Mouse (Mus musculus) neural tube, embryonic 15.5 days (tissue): ENCODE measurements around the gene Pcnp. TPM values are rescaled to one million over a fixed set of nuclear protein-coding genes. Genes with fewer than 3 reads are reported as not detected.

ENCODE experiments used
- ATAC-seq: fragments of 200-750 bp; cut with Nextera tagmentation; 2 replicates; pipeline ENCODE4 v1.8.0; 2017; ENCODE audit warnings: mild to moderate bottlenecking, moderate TSS enrichment, moderate library complexity; ENCODE audit not compliant: low FRiP score
- H3K27ac ChIP-seq: fragments of 300-500 bp; sonication (generic); replicated peaks from 2 replicates; pipeline ENCODE4 v1.5.1; 2015; ENCODE audit warnings: mild to moderate bottlenecking, inconsistent platforms
- H3K27me3 ChIP-seq: fragments of 300-500 bp; sonication (generic); replicated peaks from 2 replicates; pipeline ENCODE4 v1.6.1; 2015; ENCODE audit warnings: inconsistent platforms
- H3K36me3 ChIP-seq: fragments of 300-500 bp; sonication (generic); 2 replicates; pipeline ENCODE4 v1.6.1; 2015; ENCODE audit warnings: inconsistent platforms
- H3K4me1 ChIP-seq: fragments of 300-500 bp; sonication (generic); 2 replicates; pipeline ENCODE4 v1.6.1; 2015; ENCODE audit warnings: inconsistent platforms
- H3K4me2 ChIP-seq: fragments of 300-500 bp; sonication (generic); 2 replicates; pipeline ENCODE4 v1.6.1; 2015; ENCODE audit warnings: inconsistent platforms, mild to moderate bottlenecking, moderate library complexity
- H3K4me3 ChIP-seq: fragments of 300-500 bp; sonication (generic); replicated peaks from 2 replicates; pipeline ENCODE4 v1.5.1; 2015; ENCODE audit warnings: mild to moderate bottlenecking, inconsistent platforms
- H3K9ac ChIP-seq: fragments of 300-500 bp; sonication (generic); replicated peaks from 2 replicates; pipeline ENCODE4 v1.6.1; 2015; ENCODE audit warnings: mild to moderate bottlenecking, inconsistent platforms
- H3K9me3 ChIP-seq: fragments of 300-500 bp; sonication (generic); replicated peaks from 2 replicates; pipeline ENCODE4 v1.6.1; 2016; ENCODE audit warnings: inconsistent platforms
- WGBS: fragments of 180-500 bp; shearing (Covaris S2); methylation state at CpG from one replicate; pipeline ENCODE4 v1.1.7; 2015; ENCODE audit warnings: mixed read lengths; 5-methylcytosine and 5-hydroxymethylcytosine counted together
- polyA plus RNA-seq: library from polyadenylated mRNA; unstranded; fragments of >200 nt; fragmentation: Nextera tagmentation; extraction: Ambion mirVana; gene quantifications from 2 replicates; pipeline ENCODE4 v1.2.1, GENCODE M21; 2015

The Pcnp gene
- polyA plus RNA-seq, 1 experiment from 2014 or later: 193 TPM

- Histone ChIP-seq H3K9ac (peak overlapping the region; percentile 94), H3K4me3 (peak overlapping the region; percentile 89), H3K4me2 (peak overlapping the region; percentile 75), H3K27me3 (no peaks in the 10 kb centered on the region), H3K36me3 (peaks cover 23% of the 10 kb centered on the region), H3K9me3 (no peaks in the 10 kb centered on the region), H3K4me1 (peaks cover 27% of the 10 kb centered on the region), H3K27ac (peak overlapping the region; percentile 93)
- under 1% methylated on average over 62 of the region's 62 CpGs for WGBS
- ATAC-seq: peak; percentile 88
These were observed 602 bp downstream of the Pcnp start for GRCm38 (mm10) chr16:56028722-56029551.

- no peak overlapping the region for H3K27ac ChIP-seq
- WGBS: 46% methylated on average over 12 of the region's 12 CpGs
- ATAC-seq: no peak
These were observed 1.5 kb downstream of the Pcnp start for GRCm38 (mm10) chr16:56027854-56028629.

GRCm38 (mm10) chr16:56019660-56020059, 9.9 kb downstream of the Pcnp start:
- H3K4me2 ChIP-seq: no peak overlapping the region
- no peak overlapping the region for H3K9ac ChIP-seq
- peaks cover 43% of the 10 kb centered on the region for H3K36me3 ChIP-seq
- no peaks in the 10 kb centered on the region for H3K27me3 ChIP-seq
- 98% methylated on average over 7 of the region's 7 CpGs for WGBS
- H3K27ac ChIP-seq: no peak overlapping the region
- ATAC-seq: no peak
- H3K9me3 ChIP-seq: no peaks in the 10 kb centered on the region
- no peaks in the 10 kb centered on the region for H3K4me1 ChIP-seq
- H3K4me3 ChIP-seq: no peak overlapping the region

More at GRCm38 (mm10) chr16:56027854-56028629, 1.5 kb downstream of the Pcnp start:
- peak overlapping the region; percentile 94 for H3K9ac ChIP-seq
- peaks cover 18% of the 10 kb centered on the region for H3K36me3 ChIP-seq
- H3K4me3 ChIP-seq: peak overlapping the region; percentile 89
- H3K9me3 ChIP-seq: no peaks in the 10 kb centered on the region
- peaks cover 27% of the 10 kb centered on the region for H3K4me1 ChIP-seq
- no peaks in the 10 kb centered on the region for H3K27me3 ChIP-seq
- H3K4me2 ChIP-seq: peak overlapping the region; percentile 75

- H3K27ac ChIP-seq: no peak overlapping the region
- WGBS: 89% methylated on average over 7 of the region's 7 CpGs
- H3K9me3 ChIP-seq: no peaks in the 10 kb centered on the region
- peaks cover 31% of the 10 kb centered on the region for H3K36me3 ChIP-seq
- H3K4me3 ChIP-seq: no peak overlapping the region
- H3K27me3 ChIP-seq: no peaks in the 10 kb centered on the region
- H3K9ac ChIP-seq: no peak overlapping the region
- no peak overlapping the region for H3K4me2 ChIP-seq
- no peaks in the 10 kb centered on the region for H3K4me1 ChIP-seq
- no peak for ATAC-seq
These were observed 15.5 kb downstream of the Pcnp start for GRCm38 (mm10) chr16:56014076-56014475.

- Histone ChIP-seq H3K9me3 (no peaks in the 10 kb centered on the region), H3K9ac (no peak overlapping the region), H3K27me3 (no peaks in the 10 kb centered on the region), H3K36me3 (peaks cover 23% of the 10 kb centered on the region), H3K4me2 (no peak overlapping the region), H3K4me1 (no peaks in the 10 kb centered on the region), H3K27ac (no peak overlapping the region), H3K4me3 (no peak overlapping the region)
- 89% methylated on average over 10 of the region's 10 CpGs for WGBS
- no peak; the same call in 1 of the 2 replicates for ATAC-seq
These were observed 16.5 kb downstream of the Pcnp start for GRCm38 (mm10) chr16:56012789-56013743.

GRCm38 (mm10) chr16:56008862-56009261, 20.7 kb downstream of the Pcnp start:
- H3K4me3 ChIP-seq: no peak overlapping the region
- ATAC-seq: no peak
- 88% methylated on average over 1 of the region's 1 CpGs for WGBS
- H3K36me3 ChIP-seq: peaks cover 36% of the 10 kb centered on the region
- no peaks in the 10 kb centered on the region for H3K4me1 ChIP-seq
- H3K9ac ChIP-seq: no peak overlapping the region
- no peak overlapping the region for H3K27ac ChIP-seq
- no peaks in the 10 kb centered on the region for H3K9me3 ChIP-seq
- no peak overlapping the region for H3K4me2 ChIP-seq
- H3K27me3 ChIP-seq: no peaks in the 10 kb centered on the region

GRCm38 (mm10) chr16:56006798-56007197, 22.7 kb downstream of the Pcnp start:
- no peak overlapping the region for H3K4me3 ChIP-seq
- 99% methylated on average over 11 of the region's 11 CpGs for WGBS
- H3K9ac ChIP-seq: no peak overlapping the region
- H3K9me3 ChIP-seq: no peaks in the 10 kb centered on the region
- peaks cover 42% of the 10 kb centered on the region for H3K36me3 ChIP-seq
- H3K4me2 ChIP-seq: no peak overlapping the region
- ATAC-seq: no peak
- no peaks in the 10 kb centered on the region for H3K27me3 ChIP-seq
- H3K27ac ChIP-seq: no peak overlapping the region
- no peaks in the 10 kb centered on the region for H3K4me1 ChIP-seq

- no peak overlapping the region for H3K27ac ChIP-seq
- no peak overlapping the region for H3K9ac ChIP-seq
- no peaks in the 10 kb centered on the region for H3K9me3 ChIP-seq
- H3K36me3 ChIP-seq: peaks cover 47% of the 10 kb centered on the region
- 91% methylated on average over 2 of the region's 2 CpGs for WGBS
- H3K4me1 ChIP-seq: no peaks in the 10 kb centered on the region
- H3K4me3 ChIP-seq: no peak overlapping the region
- no peak overlapping the region for H3K4me2 ChIP-seq
- ATAC-seq: no peak
- H3K27me3 ChIP-seq: no peaks in the 10 kb centered on the region
These were observed 35.3 kb downstream of the Pcnp start for GRCm38 (mm10) chr16:55994235-55994634.

GRCm38 (mm10) chr16:55990311-55990710, 39.2 kb downstream of the Pcnp start:
- WGBS: 96% methylated on average over 4 of the region's 4 CpGs
- ATAC-seq: no peak
- peaks cover 35% of the 10 kb centered on the region for H3K36me3 ChIP-seq

GRCm38 (mm10) chr16:55986001-55986400, 43.5 kb downstream of the Pcnp start:
- no peaks in the 10 kb centered on the region for H3K27me3 ChIP-seq
- no peak overlapping the region for H3K4me3 ChIP-seq
- no peaks in the 10 kb centered on the region for H3K4me1 ChIP-seq
- 93% methylated on average over 3 of the region's 3 CpGs for WGBS
- H3K36me3 ChIP-seq: peaks cover 19% of the 10 kb centered on the region
- H3K9me3 ChIP-seq: no peaks in the 10 kb centered on the region
- H3K9ac ChIP-seq: no peak overlapping the region
- no peak for ATAC-seq
- no peak overlapping the region for H3K27ac ChIP-seq
- H3K4me2 ChIP-seq: no peak overlapping the region

More at GRCm38 (mm10) chr16:55990311-55990710, 39.2 kb downstream of the Pcnp start:
- no peaks in the 10 kb centered on the region for H3K4me1 ChIP-seq
- H3K27ac ChIP-seq: no peak overlapping the region
- no peaks in the 10 kb centered on the region for H3K9me3 ChIP-seq
- H3K4me3 ChIP-seq: no peak overlapping the region
- H3K27me3 ChIP-seq: no peaks in the 10 kb centered on the region
- no peak overlapping the region for H3K4me2 ChIP-seq
- H3K9ac ChIP-seq: no peak overlapping the region

- WGBS: 7% methylated on average over 14 of the region's 14 CpGs
- H3K4me3 ChIP-seq: peak overlapping the region; percentile 88
- no peaks in the 10 kb centered on the region for H3K9me3 ChIP-seq
- no peak for ATAC-seq
- no peaks in the 10 kb centered on the region for H3K27me3 ChIP-seq
- peak overlapping the region; percentile 87 for H3K9ac ChIP-seq
- peak overlapping the region; percentile 72 for H3K4me2 ChIP-seq
- H3K4me1 ChIP-seq: peaks cover 34% of the 10 kb centered on the region
- peak overlapping the region; percentile 90 for H3K27ac ChIP-seq
- H3K36me3 ChIP-seq: peaks cover 24% of the 10 kb centered on the region
These were observed 54.6 kb downstream of the Pcnp start for GRCm38 (mm10) chr16:55974903-55975285.
